Mouse (Mus musculus) neural tube, embryonic 12.5 days (tissue): Measurements from ENCODE around the gene Prss8. TPM values are rescaled to one million over a fixed set of nuclear protein-coding genes. Genes with fewer than 3 reads are reported as not detected.

Source experiments
- ATAC-seq: fragments of 200-750 bp; cut with Nextera tagmentation; 2 replicates; pipeline ENCODE4 v1.8.0; 2017; ENCODE audit warnings: low read depth, mild to moderate bottlenecking, moderate TSS enrichment, moderate library complexity; ENCODE audit not compliant: low FRiP score
- H3K27ac ChIP-seq: fragments of 300-500 bp; sonication (generic); 2 replicates; pipeline ENCODE4 v1.5.1; 2016
- H3K27me3 ChIP-seq: fragments of 300-500 bp; sonication (generic); replicated peaks from 2 replicates; pipeline ENCODE4 v1.6.1; 2016; ENCODE audit warnings: mild to moderate bottlenecking
- H3K36me3 ChIP-seq: fragments of 300-500 bp; sonication (generic); 2 replicates; pipeline ENCODE4 v1.6.1; 2016; ENCODE audit warnings: mild to moderate bottlenecking
- H3K4me1 ChIP-seq: fragments of 300-500 bp; sonication (generic); 2 replicates; pipeline ENCODE4 v1.6.1; 2016
- H3K4me2 ChIP-seq: fragments of 300-500 bp; sonication (generic); replicated peaks from 2 replicates; pipeline ENCODE4 v1.6.1; 2016; ENCODE audit warnings: mild to moderate bottlenecking
- H3K4me3 ChIP-seq: fragments of 300-500 bp; sonication (generic); 2 replicates; pipeline ENCODE4 v1.5.1; 2016
- H3K9ac ChIP-seq: fragments of 300-500 bp; sonication (generic); 2 replicates; pipeline ENCODE4 v1.6.1; 2016; ENCODE audit warnings: mild to moderate bottlenecking
- H3K9me3 ChIP-seq: fragments of 300-500 bp; sonication (generic); 2 replicates; pipeline ENCODE4 v1.6.1; 2016; ENCODE audit warnings: mild to moderate bottlenecking
- WGBS: fragments of 180-500 bp; shearing (Covaris S2); methylation state at CpG from one replicate; pipeline ENCODE4 v1.1.7; 2016; 5-methylcytosine and 5-hydroxymethylcytosine counted together
- polyA plus RNA-seq: library from polyadenylated mRNA; unstranded; fragments of >200 nt; fragmentation: Nextera tagmentation; extraction: Ambion mirVana; gene quantifications from 2 replicates; pipeline ENCODE4 v1.2.1, GENCODE M21; 2016

Prss8 gene
- polyA plus RNA-seq, 1 experiment from 2014 or later, result 0.58 TPM

DNA sequence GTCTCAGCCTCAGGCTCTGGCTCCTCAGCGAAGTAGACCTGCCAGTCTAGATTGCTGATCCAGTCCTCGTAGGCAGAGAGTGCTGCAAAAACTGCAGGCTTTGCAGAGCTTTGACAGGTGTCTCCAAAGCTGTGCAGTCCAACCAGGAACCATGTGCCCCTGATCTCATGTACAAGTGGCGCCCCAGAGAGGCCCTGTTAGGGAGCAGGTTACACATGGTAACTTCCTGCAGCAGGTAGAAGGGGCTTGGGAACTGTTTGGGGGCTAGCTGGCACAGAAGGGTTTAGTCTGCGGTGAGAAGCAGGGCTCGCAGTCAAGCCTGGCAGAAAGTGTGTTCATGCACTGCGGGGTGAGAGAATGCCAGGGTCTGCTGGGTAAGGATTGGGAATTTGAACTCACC, 43.4 kb downstream of the Prss8 start:
- Histone ChIP-seq H3K27ac (no peak overlapping the region), H3K27me3 (no peaks in the 10 kb centered on the region), H3K4me3 (no peak overlapping the region), H3K9ac (no peak overlapping the region), H3K9me3 (no peaks in the 10 kb centered on the region), H3K4me1 (peaks cover 18% of the 10 kb centered on the region; the same call in 1 of the 2 replicates), H3K4me2 (no peak overlapping the region), H3K36me3 (peaks cover 91% of the 10 kb centered on the region)
- 92% methylated on average over 6 of the region's 6 CpGs for WGBS
- no peak for ATAC-seq

DNA sequence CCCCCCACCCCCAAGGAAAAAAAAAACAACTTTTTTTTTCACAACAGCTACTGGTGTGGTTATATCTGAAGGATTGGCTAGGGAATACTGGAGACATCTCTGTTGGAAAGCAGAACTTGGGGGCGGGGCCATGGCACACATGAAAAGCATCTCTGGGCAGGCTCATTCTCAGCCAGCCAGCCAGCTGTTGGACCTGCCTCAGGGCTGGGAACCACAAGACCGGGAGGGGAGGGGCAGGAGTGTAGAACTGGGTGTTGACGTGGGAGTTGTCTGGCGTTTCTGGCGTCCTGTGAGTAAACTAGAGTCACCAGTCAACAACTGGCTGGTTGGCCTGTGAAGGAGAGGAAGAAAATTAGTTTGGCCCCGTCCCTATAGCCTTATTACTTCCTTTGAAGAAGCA, 44.0 kb downstream of the Prss8 start:
- 80% methylated on average over 6 of the region's 6 CpGs for WGBS
- Histone ChIP-seq H3K4me1 (peaks cover 18% of the 10 kb centered on the region; the same call in 1 of the 2 replicates), H3K4me3 (no peak overlapping the region), H3K36me3 (peaks cover 97% of the 10 kb centered on the region), H3K27me3 (no peaks in the 10 kb centered on the region), H3K9ac (no peak overlapping the region), H3K9me3 (no peaks in the 10 kb centered on the region), H3K4me2 (no peak overlapping the region), H3K27ac (no peak overlapping the region)
- ATAC-seq, result no peak

GRCm38 (mm10) chr7:127880431-127880830, 49.5 kb downstream of the Prss8 start:
- no peak overlapping the region for H3K27ac ChIP-seq
- 93% methylated on average over 12 of the region's 12 CpGs for WGBS
- no peak overlapping the region for H3K4me2 ChIP-seq
- no peak overlapping the region for H3K9ac ChIP-seq
- H3K4me1 ChIP-seq, result peaks cover 26% of the 10 kb centered on the region
- ATAC-seq, result no peak
- H3K27me3 ChIP-seq, result no peaks in the 10 kb centered on the region
- peaks cover 73% of the 10 kb centered on the region for H3K36me3 ChIP-seq
- no peak overlapping the region for H3K4me3 ChIP-seq
- no peaks in the 10 kb centered on the region for H3K9me3 ChIP-seq

GRCm38 (mm10) chr7:127879301-127879700, 50.6 kb downstream of the Prss8 start:
- ATAC-seq, result no peak
- Histone ChIP-seq H3K9ac (no peak overlapping the region), H3K4me3 (no peak overlapping the region), H3K27me3 (no peaks in the 10 kb centered on the region), H3K4me2 (no peak overlapping the region), H3K27ac (no peak overlapping the region), H3K9me3 (no peaks in the 10 kb centered on the region), H3K36me3 (peaks cover 64% of the 10 kb centered on the region), H3K4me1 (peaks cover 23% of the 10 kb centered on the region)
- 97% methylated on average over 9 of the region's 9 CpGs for WGBS

DNA sequence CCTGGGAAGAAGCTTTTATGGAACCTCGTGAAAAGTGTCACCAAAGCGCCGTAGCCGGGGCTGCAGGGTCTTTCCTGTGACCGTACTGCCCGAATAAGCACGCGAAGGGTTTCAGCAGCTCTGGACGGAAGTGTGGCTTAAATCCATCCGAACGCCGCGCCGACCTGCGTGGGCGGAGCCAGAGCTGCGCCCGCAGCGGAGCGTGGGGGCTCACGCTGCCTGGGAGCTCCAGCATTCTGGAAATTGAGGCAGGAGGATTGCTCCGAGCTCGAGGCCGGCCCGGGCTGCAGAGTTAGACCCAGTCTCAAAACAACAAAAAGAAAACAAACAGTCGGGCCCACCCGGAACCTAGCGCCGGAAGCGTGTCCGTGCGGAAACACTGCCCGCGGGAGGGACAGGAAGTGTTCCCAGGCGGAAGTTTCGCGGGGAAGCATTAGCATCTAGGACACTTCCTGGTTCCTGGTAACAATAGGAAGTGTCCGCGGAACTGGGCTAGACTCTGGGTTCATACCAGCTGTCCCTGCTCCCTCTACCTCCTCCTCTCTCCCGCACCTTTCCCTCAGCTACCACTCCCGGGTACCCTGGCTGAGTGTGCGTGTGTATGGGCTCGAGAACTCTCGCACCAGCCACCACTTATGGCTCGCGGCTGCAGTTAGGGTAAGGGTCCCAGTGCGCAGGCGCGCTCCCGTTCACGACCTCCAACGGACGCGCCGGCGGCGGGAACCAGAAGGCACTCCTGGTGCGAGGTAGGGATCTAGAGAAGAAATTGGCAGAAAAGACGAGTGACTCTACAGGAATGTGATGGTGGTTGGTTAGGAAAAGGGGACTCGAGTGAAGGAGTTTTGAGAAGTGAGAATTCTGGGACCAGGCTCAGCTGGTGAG, 53.2 kb downstream of the Prss8 start, which contains the start of gene Zfp668:
Gene Zfp668, minus strand, starts transcription at position 362 of the 882 bp plus-strand sequence.
- peak; percentile 54 for ATAC-seq
- Histone ChIP-seq H3K36me3 (peaks cover 42% of the 10 kb centered on the region), H3K4me1 (peaks cover 25% of the 10 kb centered on the region), H3K4me3 (peak within 1 kb of the TSS; percentile 94), H3K9me3 (no peaks in the 10 kb centered on the region), H3K27me3 (no peaks in the 10 kb centered on the region), H3K4me2 (peak within 1 kb of the TSS; percentile 87), H3K27ac (peak within 1 kb of the TSS; percentile 94), H3K9ac (peak within 1 kb of the TSS; percentile 97)
- WGBS, result under 1% methylated on average over 60 of the region's 60 CpGs

GRCm38 (mm10) chr7:127876041-127876466, 53.9 kb downstream of the Prss8 start, which contains the start of gene Zfp646:
Gene Zfp646, plus strand, starts transcription at chr7:127876221.
- Histone ChIP-seq H3K4me3 (peak within 1 kb of the TSS; percentile 94), H3K4me1 (peaks cover 25% of the 10 kb centered on the region), H3K36me3 (peaks cover 35% of the 10 kb centered on the region), H3K9ac (peak within 1 kb of the TSS; percentile 97), H3K9me3 (no peaks in the 10 kb centered on the region), H3K27me3 (no peaks in the 10 kb centered on the region), H3K4me2 (peak within 1 kb of the TSS; percentile 87), H3K27ac (peak within 1 kb of the TSS; percentile 94)
- ATAC-seq, result peak; percentile 92
- WGBS, result under 1% methylated on average over 41 of the region's 41 CpGs

Other genes with a start within 250 kb of the Prss8 start
- 71.1 and 74.7 TPM in 2 replicates for gene Bcl7c, start 221.2 kb downstream of the Prss8 start, polyA plus RNA-seq
- gene Ctf1, start 217.4 kb downstream of the Prss8 start, polyA plus RNA-seq, result 5.8 TPM in 2 replicates
- gene Ctf2, start 197.9 kb downstream of the Prss8 start, polyA plus RNA-seq, result 0.22 and 0.28 TPM in 2 replicates
- 10.2 and 13.0 TPM in 2 replicates for gene Fbxl19, start 185.6 kb downstream of the Prss8 start, polyA plus RNA-seq
- 7.9 and 9.9 TPM in 2 replicates for gene Orai3, start 160.3 kb downstream of the Prss8 start, polyA plus RNA-seq
- gene Setd1a, start 153.4 kb downstream of the Prss8 start, polyA plus RNA-seq, result 20.3 and 22.5 TPM in 2 replicates
- gene Gm49388, start 144.5 kb downstream of the Prss8 start, polyA plus RNA-seq, result not detected in 2 replicates
- 7.8 and 9.0 TPM in 2 replicates for gene Hsd3b7, start 129.5 kb downstream of the Prss8 start, polyA plus RNA-seq
- gene Stx4a, start 105.8 kb downstream of the Prss8 start, polyA plus RNA-seq, result 19.2 and 19.3 TPM in 2 replicates
- 19.0 and 19.2 TPM in 2 replicates for gene Stx1b, start 105.6 kb downstream of the Prss8 start, polyA plus RNA-seq
- gene Zfp646, start 53.9 kb downstream of the Prss8 start, polyA plus RNA-seq, result 18.1 and 19.5 TPM in 2 replicates
- gene Zfp668, start 53.3 kb downstream of the Prss8 start, polyA plus RNA-seq, result 34.7 and 38.9 TPM in 2 replicates
- 0.98 and 1.1 TPM in 2 replicates for gene Prss53, start 39.1 kb downstream of the Prss8 start, polyA plus RNA-seq
- gene Gm21974, start 34.6 kb downstream of the Prss8 start, polyA plus RNA-seq, result not detected in 2 replicates
- gene Vkorc1, start 34.5 kb downstream of the Prss8 start, polyA plus RNA-seq, result 55.2 and 57.5 TPM in 2 replicates
- 74.1 and 79.1 TPM in 2 replicates for gene Bckdk, start 26.0 kb downstream of the Prss8 start, polyA plus RNA-seq
- 50.9 and 51.0 TPM in 2 replicates for gene Kat8, start 17.6 kb downstream of the Prss8 start, polyA plus RNA-seq
- gene Prss36, start 16.6 kb upstream of the Prss8 start, polyA plus RNA-seq, result 9.2 and 12.2 TPM in 2 replicates
- gene Fus, start 37.4 kb upstream of the Prss8 start, polyA plus RNA-seq, result 481 and 511 TPM in 2 replicates
- 6.5 and 6.9 TPM in 2 replicates for gene Pycard, start 63.8 kb upstream of the Prss8 start, polyA plus RNA-seq
- 0.23 TPM in 1 of 2 replicates, not detected in the other for gene Trim72, start 73.8 kb upstream of the Prss8 start, polyA plus RNA-seq
- 0.91 and 1.1 TPM in 2 replicates for gene Itgam, start 132.5 kb upstream of the Prss8 start, polyA plus RNA-seq
- not detected in 2 replicates for gene Gm49368, start 132.6 kb upstream of the Prss8 start, polyA plus RNA-seq
- gene Itgax, start 199.4 kb upstream of the Prss8 start, polyA plus RNA-seq, result not detected in 2 replicates
- gene Itgad, start 224.3 kb upstream of the Prss8 start, polyA plus RNA-seq, result not detected in 2 replicates